Mouse (Mus musculus): Measurements from ENCODE around the gene Gpr179.
A peak's percentile ranks its signal among the peaks of the same experiment; 100 is the strongest.
"Not testable (repeated sequence)": the region's sequence is repeated elsewhere in the genome, so short reads cannot be mapped to it uniquely, and the experiment has no call there.

The Gpr179 gene

DNA sequence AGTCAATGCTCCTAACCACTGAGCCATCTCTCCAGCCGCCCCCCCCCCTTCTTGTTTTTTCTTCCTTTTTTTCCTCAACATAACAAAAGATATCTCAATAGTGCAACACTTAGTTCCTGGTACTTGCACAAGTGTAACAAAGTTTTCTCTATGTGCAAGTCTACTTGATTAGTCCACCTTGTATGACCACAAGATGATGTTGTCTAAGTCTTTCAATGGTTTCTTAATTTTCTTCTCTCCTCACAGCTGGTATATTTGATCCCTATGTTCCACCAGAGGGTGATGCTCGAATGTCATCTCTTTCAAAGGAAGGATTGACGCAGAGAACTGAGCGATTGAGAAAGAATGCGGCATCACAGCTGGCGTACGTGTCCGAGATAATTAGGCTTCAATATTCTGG, 30.7 kb downstream of the Gpr179 start:
- DNase-seq (ENCODE audit: low spot score) = no peak

DNA sequence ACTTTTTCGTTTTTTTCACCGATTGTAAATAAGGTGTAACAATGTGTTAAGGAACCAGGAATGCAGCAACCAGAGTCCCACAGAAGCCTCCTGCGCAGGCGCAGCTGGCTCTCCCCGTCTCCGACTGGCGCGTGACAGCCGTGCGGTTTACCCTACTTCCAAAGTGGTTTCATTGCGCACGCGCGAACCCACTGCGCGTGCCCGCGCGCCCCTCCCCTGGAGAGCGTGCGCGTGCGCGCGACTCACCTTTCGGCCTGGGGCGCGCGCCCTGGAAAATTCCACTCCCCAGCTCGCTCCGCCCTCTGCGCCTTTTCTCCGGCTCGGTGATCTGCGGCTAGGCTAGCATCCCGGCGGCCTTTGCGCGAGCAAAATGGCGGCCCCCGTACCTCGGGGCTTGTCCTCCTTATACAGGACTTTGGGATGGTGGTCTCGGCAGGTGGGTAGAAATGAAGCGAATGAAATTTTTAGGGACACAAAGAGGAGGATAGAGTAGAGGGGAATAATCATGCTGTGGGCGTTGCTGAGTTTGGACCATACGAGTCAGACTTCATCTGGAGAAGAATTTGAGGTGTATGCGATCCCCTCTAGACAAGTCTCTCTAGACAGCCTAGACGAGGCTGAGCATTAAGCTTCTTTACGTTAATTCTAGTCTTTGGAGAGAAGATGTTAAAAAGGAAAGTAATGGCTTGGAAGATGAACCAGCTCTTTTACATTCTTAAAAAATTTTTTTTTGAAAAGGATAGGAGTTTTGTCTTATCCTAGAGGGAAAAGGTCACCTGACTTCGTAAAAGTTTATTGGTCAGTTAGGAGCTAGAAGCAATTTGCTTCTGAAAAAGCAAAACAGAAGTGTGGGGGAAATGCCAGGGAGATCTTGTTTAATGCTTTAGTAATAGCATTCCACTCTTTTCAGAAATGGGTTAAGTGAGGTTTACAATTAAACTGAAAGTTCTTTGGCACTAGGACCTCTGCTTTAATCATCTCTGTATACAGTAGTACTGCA, 36.1 kb downstream of the Gpr179 start, which contains the start of gene Mrpl45:
Gene Mrpl45, plus strand, starts transcription at position 213 of the 1,000 bp plus-strand sequence.
- peak; percentile 98 for DNase-seq (ENCODE audit: low spot score)

DNA sequence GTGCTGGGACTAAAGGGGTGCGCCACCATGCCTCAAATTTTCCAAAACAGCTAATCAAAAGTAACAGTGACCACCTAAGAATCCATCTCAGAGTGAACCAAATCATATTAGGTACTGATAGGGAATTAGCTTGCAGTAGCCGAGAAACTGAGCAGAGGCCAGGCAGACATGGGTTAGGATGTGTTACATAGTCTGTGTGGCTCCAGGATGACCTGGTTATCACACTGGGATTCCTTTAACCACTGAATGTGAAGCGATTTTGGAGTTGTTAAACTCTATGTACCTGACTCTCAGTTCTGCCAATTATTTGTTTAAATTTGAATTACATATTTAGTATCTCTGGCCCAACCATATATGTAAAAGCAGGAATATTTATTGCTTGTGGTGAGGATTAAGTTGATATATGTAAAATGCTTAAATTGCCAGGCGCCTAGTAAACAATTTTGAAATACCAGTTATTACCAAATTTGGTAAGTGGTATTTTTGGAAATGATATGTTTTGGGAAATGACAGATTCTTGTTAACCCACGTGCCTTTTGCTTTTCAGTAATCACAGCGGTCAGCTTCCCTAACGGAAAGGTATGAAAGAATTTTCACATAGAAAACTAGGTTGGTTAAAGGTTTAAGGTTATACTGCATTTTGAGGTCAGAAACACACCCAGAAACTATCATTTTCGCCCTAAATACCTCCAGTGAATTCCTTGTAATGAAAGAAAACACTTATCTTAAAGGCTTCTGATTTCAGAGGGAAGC, 37.0 kb downstream of the Gpr179 start:
- no peak for DNase-seq (ENCODE audit: low spot score)

DNA sequence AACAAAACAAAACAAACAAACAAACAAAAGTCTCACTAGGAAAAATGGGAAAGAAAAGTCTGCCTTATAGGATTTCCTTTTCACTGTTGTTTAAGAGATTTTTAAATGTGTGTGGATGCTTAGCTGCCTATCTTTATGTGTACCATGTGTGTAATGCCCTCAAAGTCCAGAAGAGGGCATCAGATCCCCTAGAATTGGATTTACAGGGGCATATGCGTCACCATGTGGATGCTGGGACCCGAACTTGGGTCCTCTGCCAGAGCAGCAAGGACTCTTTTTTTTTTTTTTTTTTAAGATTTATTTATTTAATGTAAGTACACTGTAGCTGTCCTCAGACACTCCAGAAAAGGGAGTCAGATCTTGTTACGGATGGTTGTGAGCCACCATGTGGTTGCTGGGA, 37.8 kb downstream of the Gpr179 start:
- DNase-seq (ENCODE audit: low spot score) = peak; percentile 44

DNA sequence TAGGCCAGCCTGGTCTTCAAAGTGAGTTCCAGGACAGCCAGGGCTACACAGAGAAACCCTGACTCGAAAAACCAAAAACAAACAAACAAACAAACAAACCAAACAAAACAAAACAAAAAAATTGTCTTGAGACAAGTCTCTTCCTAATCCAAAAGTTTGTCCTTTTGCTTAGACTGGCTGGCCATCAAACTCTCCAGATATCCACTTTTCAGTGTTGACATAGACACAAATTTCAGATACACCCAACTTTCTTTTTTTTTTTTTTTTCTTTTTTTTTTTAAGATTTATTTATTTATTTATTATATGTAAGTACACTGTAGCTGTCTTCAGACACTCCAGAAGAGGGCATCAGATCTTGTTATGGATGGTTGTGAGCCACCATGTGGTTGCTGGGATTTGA, 39.0 kb downstream of the Gpr179 start:
- DNase-seq (ENCODE audit: low spot score) = not testable (repeated sequence)

DNA sequence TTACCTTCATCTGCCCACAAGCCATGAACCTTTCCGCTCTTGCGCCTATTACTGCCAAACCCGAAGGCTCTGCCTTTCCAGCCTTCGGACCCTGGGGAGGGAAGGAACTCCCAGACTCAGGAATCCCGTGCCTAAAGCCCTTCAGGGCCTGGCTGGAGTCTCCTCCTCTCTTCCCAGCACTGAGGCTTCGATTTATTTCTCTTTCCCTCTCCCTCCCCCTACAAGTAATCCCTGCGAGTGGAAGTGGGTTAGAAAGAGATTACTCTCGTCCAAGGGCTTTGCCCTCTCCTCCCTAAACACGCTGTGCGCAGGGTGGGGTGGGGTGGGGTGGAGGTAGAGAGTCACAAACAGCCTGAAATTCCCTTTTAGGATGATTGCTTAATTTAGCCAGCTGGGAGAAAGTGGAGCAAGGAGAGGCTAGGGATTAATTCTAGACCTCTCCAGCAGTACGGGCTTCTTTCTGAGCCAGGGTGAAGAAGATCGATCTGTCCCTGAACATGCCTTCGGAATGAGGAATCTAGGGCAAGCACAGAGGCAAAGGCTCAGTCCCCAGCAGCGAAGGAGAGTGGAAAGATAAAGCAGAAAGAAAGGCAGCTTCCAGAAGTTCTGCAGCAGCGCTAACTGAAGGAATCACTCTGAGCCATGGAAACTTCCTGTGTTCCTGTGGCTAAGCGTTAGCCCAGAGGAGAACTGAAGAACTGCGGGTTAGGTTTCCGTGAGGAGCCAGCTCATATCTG, 40.8 kb downstream of the Gpr179 start:
- peak; percentile 67 for DNase-seq (ENCODE audit: low spot score)

GRCm38 (mm10) chr11:97309911-97310571, 41.8 kb downstream of the Gpr179 start:
- DNase-seq (ENCODE audit: low spot score) = peak; percentile 87

DNA sequence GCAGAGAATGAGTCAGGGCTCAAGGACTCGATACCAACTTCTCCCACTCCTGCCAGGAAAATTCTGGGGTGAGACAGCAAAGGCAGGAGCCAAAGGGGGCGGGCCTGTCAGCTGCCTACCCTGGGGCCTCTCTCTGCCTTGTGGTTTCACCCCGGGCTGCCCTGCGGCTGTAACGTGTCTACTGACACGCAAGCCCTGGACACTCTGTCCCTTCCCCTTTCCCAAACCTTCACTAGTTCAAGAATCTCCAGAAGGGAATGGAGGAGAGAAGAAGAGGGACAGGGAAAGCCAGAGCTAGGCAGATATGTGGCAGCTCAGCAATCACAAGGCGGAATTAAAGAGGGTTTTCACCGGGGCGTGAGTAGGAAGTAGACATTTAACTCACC, 42.4 kb downstream of the Gpr179 start:
- DNase-seq (ENCODE audit: low spot score) = peak; percentile 51

DNA sequence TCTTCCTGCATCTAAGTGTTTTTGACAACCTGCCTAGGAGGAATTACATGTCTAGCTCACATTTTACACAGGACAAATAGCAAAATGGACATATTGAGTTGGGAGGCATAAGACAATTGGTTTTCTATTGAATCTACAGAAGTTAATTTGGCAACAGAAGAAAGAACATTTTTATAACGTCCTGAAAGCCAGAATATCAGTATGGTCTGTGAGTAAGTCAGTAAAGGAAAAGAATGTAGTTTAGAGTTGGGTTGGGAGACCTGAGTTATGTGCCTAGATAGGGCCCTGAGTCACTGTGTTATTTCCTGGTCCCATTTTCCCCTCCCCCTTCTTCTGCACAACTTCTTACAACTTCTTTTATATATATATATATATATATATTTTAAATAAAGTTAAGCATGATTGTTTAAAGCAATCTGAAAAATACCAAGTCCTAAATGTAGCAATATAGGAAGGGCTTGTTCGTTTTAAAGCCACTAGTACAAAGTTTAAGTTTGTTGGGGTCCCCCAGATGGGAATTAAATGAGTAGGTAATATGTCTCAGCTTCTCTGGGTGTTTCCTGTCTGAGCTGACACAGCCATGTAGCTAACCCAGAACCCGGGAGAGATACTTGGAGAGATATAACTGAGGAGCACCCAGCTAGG, 42.9 kb downstream of the Gpr179 start:
- DNase-seq (ENCODE audit: low spot score) = no peak

GRCm38 (mm10) chr11:97307294-97308069, 44.4 kb downstream of the Gpr179 start:
- DNase-seq (ENCODE audit: low spot score) = no peak

DNA sequence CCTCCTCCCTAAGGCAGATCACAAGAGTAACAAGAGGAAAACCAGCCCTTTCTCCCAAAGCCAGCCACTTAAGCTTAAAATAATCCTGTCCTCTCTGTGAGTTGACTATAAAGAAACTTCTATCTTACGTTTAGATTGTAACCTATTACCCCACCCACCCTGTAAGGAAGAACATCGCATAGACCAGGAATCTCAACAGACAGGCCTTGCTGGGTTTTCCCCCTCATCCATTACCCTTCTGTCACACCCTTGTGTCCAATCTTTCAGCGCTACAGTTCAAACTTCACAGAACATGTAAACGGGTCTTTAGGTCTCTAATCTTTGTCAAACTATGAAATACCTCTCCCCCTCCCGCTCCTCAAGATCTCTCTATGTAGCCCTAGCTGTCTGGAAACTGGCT, 47.2 kb downstream of the Gpr179 start:
- DNase-seq (ENCODE audit: low spot score) = no peak

- DNase-seq (ENCODE audit: low spot score) = peak; percentile 33
Observed at GRCm38 (mm10) chr11:97302231-97302781, 49.6 kb downstream of the Gpr179 start.

DNA sequence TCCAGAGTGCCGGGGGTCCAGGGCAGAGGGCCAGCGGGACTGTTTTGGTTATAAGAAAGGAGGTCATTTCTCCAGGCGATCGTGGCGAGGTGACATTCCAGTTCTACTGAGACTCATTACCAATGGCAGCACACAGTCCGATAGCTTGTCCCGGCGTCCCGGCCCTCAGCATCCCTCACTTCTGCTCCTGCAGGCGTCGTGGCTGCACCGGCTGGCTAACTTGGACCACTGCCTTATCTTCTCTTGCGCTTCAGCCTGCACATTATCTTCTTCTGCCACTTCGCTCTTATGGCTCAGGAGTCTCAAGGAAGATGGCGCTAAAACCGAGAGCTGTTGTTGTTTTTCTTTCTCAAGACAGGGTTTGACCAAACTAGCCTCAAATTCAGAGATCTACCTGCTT, 50.5 kb downstream of the Gpr179 start:
- DNase-seq (ENCODE audit: low spot score) = no peak

GRCm38 (mm10) chr11:97299939-97300338, 51.9 kb downstream of the Gpr179 start:
- DNase-seq (ENCODE audit: low spot score) = no peak

GRCm38 (mm10) chr11:97296542-97296941, 55.3 kb downstream of the Gpr179 start:
- no peak for DNase-seq (ENCODE audit: low spot score)

DNA sequence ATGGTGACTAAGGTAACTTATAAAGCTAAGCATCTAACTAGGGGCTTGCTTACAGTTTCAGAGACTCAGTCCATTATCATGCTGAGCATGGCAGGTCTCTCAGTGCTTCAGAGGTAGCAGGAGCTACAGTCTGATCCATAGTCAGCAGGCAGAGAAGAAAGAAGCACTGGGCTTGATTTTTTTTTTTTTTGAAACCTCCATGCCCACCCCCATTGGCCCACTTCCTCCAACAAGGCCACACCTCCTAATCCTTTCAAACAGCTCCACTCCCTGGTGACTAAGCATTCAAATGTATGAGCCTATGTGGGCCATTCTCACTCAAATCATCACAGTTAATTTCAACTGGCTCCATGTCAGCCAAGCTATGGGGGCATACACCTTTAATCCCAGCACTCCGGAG, 59.1 kb downstream of the Gpr179 start:
- no peak for DNase-seq (ENCODE audit: low spot score)

- peak; percentile 24 for DNase-seq (ENCODE audit: low spot score)
Observed at GRCm38 (mm10) chr11:97289276-97290230, 62.3 kb downstream of the Gpr179 start.

DNA sequence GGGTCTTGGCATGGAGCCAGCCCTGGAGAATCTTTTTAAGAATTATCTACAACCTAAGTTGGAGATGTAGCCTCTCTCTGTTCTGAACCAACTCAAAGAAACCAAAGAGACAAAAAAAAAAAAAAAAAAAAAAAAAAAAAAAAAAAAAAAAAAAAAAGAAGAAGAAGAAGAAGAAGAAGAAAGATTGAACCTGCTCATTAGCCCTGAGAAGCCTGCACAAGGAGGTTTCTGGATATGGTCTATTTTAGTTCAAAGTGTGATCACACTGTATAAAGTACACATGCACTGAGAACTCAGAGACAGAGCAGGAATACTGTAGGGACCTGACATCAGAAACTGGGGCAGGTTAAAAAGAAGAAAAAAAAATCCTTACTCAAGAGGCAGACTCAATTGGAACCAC, 64.2 kb downstream of the Gpr179 start:
- DNase-seq (ENCODE audit: low spot score) = no peak

DNA sequence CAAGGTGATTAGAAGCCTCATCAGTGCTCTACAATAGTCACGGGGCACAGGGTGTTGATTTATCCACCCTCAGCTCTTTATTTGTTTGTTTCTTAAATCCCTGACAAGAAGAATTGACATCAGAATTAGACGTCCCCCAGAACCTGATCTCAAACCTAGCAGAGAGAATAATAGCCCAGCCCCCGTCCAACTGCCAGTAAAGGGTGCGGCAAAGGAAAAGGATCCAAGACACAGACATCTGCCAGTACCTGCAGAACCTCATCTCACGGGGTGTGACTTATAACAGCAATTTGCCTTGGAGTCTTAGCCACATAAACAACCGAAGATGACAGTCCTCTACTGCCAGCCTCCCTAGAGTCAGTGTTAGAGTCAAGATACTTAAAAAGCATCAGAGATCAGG, 64.9 kb downstream of the Gpr179 start:
- no peak for DNase-seq (ENCODE audit: low spot score)

All from MN1 (cell line).